Mouse (Mus musculus) kidney, postnatal 10 days (tissue): ENCODE measurements around the gene P4htm.

Source experiments
- DNase-seq: peaks from one replicate; pipeline ENCODE4 v3.0.0; 2021; ENCODE audit warnings: mixed read lengths

The P4htm gene

GRCm38 (mm10) chr9:108577934-108578544 is 19.4 kb downstream of the P4htm start:
- peak; percentile 77 for DNase-seq

GRCm38 (mm10) chr9:108577025-108577424 is 20.4 kb downstream of the P4htm start:
- DNase-seq = no peak

GRCm38 (mm10) chr9:108575321-108576297 is 21.9 kb downstream of the P4htm start:
- DNase-seq = no peak

GRCm38 (mm10) chr9:108574921-108575320 is 22.5 kb downstream of the P4htm start:
- no peak for DNase-seq

GRCm38 (mm10) chr9:108573774-108574690 is 23.4 kb downstream of the P4htm start:
- DNase-seq = peak; percentile 84

GRCm38 (mm10) chr9:108572321-108572720 is 25.1 kb downstream of the P4htm start:
- DNase-seq = no peak

- no peak for DNase-seq
Observed at GRCm38 (mm10) chr9:108571401-108571973, 26.0 kb downstream of the P4htm start.

GRCm38 (mm10) chr9:108570207-108570896 is 27.1 kb downstream of the P4htm start:
- DNase-seq = peak; percentile 93

- peak; percentile 96 for DNase-seq
Observed at GRCm38 (mm10) chr9:108569381-108570206, 27.9 kb downstream of the P4htm start, which contains the start of gene Dalrd3. Dalrd3 (plus strand) TSS chr9:108569886.

GRCm38 (mm10) chr9:108568511-108568921 is 29.0 kb downstream of the P4htm start:
- peak; percentile 29 for DNase-seq

- DNase-seq = peak; percentile 48
Observed at GRCm38 (mm10) chr9:108567931-108568419, 29.5 kb downstream of the P4htm start.

GRCm38 (mm10) chr9:108566815-108567776 is 30.4 kb downstream of the P4htm start, which contains the start of gene Ndufaf3:
Ndufaf3 (minus strand) TSS chr9:108567434.
- peak; percentile 98 for DNase-seq

GRCm38 (mm10) chr9:108565881-108566814 is 31.3 kb downstream of the P4htm start:
- DNase-seq = no peak

- no peak for DNase-seq
Observed at GRCm38 (mm10) chr9:108564131-108564530, 33.3 kb downstream of the P4htm start.

GRCm38 (mm10) chr9:108563671-108564070 is 33.8 kb downstream of the P4htm start:
- DNase-seq = no peak

- DNase-seq = peak; percentile 98
Observed at GRCm38 (mm10) chr9:108560227-108560841, 37.1 kb downstream of the P4htm start, which contains the start of gene Impdh2. Impdh2 (plus strand) TSS chr9:108560286.

- no peak for DNase-seq
Observed at GRCm38 (mm10) chr9:108559169-108559568, 38.3 kb downstream of the P4htm start.
